Mouse (Mus musculus) heart, adult 18-20 months (tissue): ENCODE measurements around the gene B830017H08Rik. TPM values are rescaled to one million over a fixed set of nuclear protein-coding genes. Genes with fewer than 3 reads are reported as not detected.

Experiments
- DNase-seq, 2 experiments: peaks; one replicate each; pipeline ENCODE4 v3.0.0; 2021 to 2022; ENCODE audit warnings: mixed read lengths in 1 of 2
- total RNA-seq, 2 experiments: library from RNA; stranded (reverse); gene quantifications; 2 replicates each; pipeline ENCODE4 v1.2.3; 2021

B830017H08Rik gene
- total RNA-seq, 2 experiments from 2014 or later: not detected

- no peak for DNase-seq
These were observed 18.9 kb downstream of the B830017H08Rik start for GRCm38 (mm10) chr16:17851860-17852259.

GRCm38 (mm10) chr16:17853263-17853662 is 20.3 kb downstream of the B830017H08Rik start:
- no peak for DNase-seq

- DNase-seq: no peak
These were observed 24.2 kb downstream of the B830017H08Rik start for GRCm38 (mm10) chr16:17857157-17857556.

GRCm38 (mm10) chr16:17858592-17858991 is 25.7 kb downstream of the B830017H08Rik start:
- DNase-seq: no peak

GRCm38 (mm10) chr16:17865293-17865692 is 32.4 kb downstream of the B830017H08Rik start:
- no peak for DNase-seq

GRCm38 (mm10) chr16:17865770-17866169 is 32.8 kb downstream of the B830017H08Rik start:
- no peak for DNase-seq

- no peak for DNase-seq
These were observed 38.3 kb downstream of the B830017H08Rik start for GRCm38 (mm10) chr16:17871248-17871647.

GRCm38 (mm10) chr16:17872995-17873394 is 40.1 kb downstream of the B830017H08Rik start:
- no peak for DNase-seq

GRCm38 (mm10) chr16:17875174-17875573 is 42.3 kb downstream of the B830017H08Rik start:
- DNase-seq: peak; percentile 44 to 58

GRCm38 (mm10) chr16:17876096-17876495 is 43.2 kb downstream of the B830017H08Rik start:
- no peak for DNase-seq

GRCm38 (mm10) chr16:17879571-17879970 is 46.6 kb downstream of the B830017H08Rik start:
- DNase-seq: no peak

- no peak for DNase-seq
These were observed 49.3 kb downstream of the B830017H08Rik start for GRCm38 (mm10) chr16:17882196-17882595.

- no peak for DNase-seq
These were observed 51.2 kb downstream of the B830017H08Rik start for GRCm38 (mm10) chr16:17884116-17884515.

Other genes starting within 250 kb of the B830017H08Rik start
- 1 to 10 TPM; 4.2 to 4.3 TPM for gene Slc7a4, start 249.9 kb upstream of the B830017H08Rik start, total RNA-seq
- gene Smpd4, start 213.8 kb upstream of the B830017H08Rik start, total RNA-seq: 10 to 100 TPM; 18.9 to 20.6 TPM
- gene Ccdc74a, start 186.7 kb upstream of the B830017H08Rik start, total RNA-seq: under 1 TPM; 0.35 to 0.57 TPM
- gene Med15, start 100.2 kb upstream of the B830017H08Rik start, total RNA-seq: 10 to 100 TPM; 21.0 to 25.0 TPM
- 10 to 100 TPM; 18.2 to 24.2 TPM for gene Klhl22, start 73.5 kb upstream of the B830017H08Rik start, total RNA-seq
- gene Scarf2, start 35.8 kb upstream of the B830017H08Rik start, total RNA-seq: 1 to 10 TPM; 4.8 TPM
- 1 to 10 TPM; 1.7 to 2.1 TPM for gene Car15, start 5.2 kb downstream of the B830017H08Rik start, total RNA-seq
- gene Gm20518, start 58.5 kb downstream of the B830017H08Rik start, total RNA-seq: under 1 TPM; 0.27 to 0.33 TPM
- gene Tssk1, start 61.1 kb downstream of the B830017H08Rik start, total RNA-seq: under 1 TPM; 0.12 to 0.33 TPM
- gene Dgcr2, start 65.4 kb downstream of the B830017H08Rik start, total RNA-seq: 10 to 100 TPM; 43.5 to 48.3 TPM
- gene Tssk2, start 65.5 kb downstream of the B830017H08Rik start, total RNA-seq: not detected
- gene Ess2, start 78.2 kb downstream of the B830017H08Rik start, total RNA-seq: 1 to 10 TPM; 8.6 TPM
- not detected for gene Gsc2, start 81.9 kb downstream of the B830017H08Rik start, total RNA-seq
- gene Slc25a1, start 95.1 kb downstream of the B830017H08Rik start, total RNA-seq: 10 to 100 TPM; 10.3 to 37.8 TPM
- gene Vpreb2, start 147.3 kb downstream of the B830017H08Rik start, total RNA-seq: not detected
- 10 to 100 TPM; 41.8 to 42.0 TPM for gene Dgcr6, start 219.7 kb downstream of the B830017H08Rik start, total RNA-seq